Mouse (Mus musculus): ENCODE results near the gene Zbtb22. TPM values are rescaled to one million over a fixed set of nuclear protein-coding genes. Genes with fewer than 3 reads are reported as not detected.

Gene Zbtb22
- polyA plus RNA-seq, 1 experiment: 92.1 TPM

- H3K4me1 ChIP-seq (ENCODE audit: control insufficient read depth, insufficient read depth, low read length): peaks cover 2% of the 10 kb centered on the region; the same call in 1 of the 2 replicates
- peak; percentile 51 for DNase-seq
- TF ChIP-seq POLR2A (IDR thresholded peaks at IDR 0.05; ENCODE audit: borderline replicate concordance, extremely low read depth, low read depth, low read length) (no peak), CTCF (IDR thresholded peaks at IDR 0.05; ENCODE audit: insufficient read depth, low read length) (no peak)
- H3K4me3 ChIP-seq (replicated peaks; ENCODE audit: extremely low read depth, low read depth, low read length): peak overlapping the region; percentile 65
- under 1% methylated on average over 44 of the region's 44 CpGs for WGBS
Measured at GRCm38 (mm10) chr17:33908331-33909076, 7.2 kb upstream of the Zbtb22 start.

- peak; percentile 96 for DNase-seq
- Histone ChIP-seq H3K4me1 (ENCODE audit: control insufficient read depth, insufficient read depth, low read length) (peaks cover 2% of the 10 kb centered on the region; the same call in 1 of the 2 replicates), H3K4me3 (replicated peaks; ENCODE audit: extremely low read depth, low read depth, low read length) (peak within 1 kb of the TSS; percentile 86)
- under 1% methylated on average over 68 of the region's 68 CpGs for WGBS
- TF ChIP-seq POLR2A (IDR thresholded peaks at IDR 0.05; ENCODE audit: borderline replicate concordance, extremely low read depth, low read depth, low read length): peak; percentile 72; the same call in 1 of the 2 replicates
- TF ChIP-seq CTCF (IDR thresholded peaks at IDR 0.05; ENCODE audit: insufficient read depth, low read length): no peak
Measured at GRCm38 (mm10) chr17:33909077-33909868, 6.4 kb upstream of the Zbtb22 start, which contains the start of gene Daxx. TSS of gene Daxx (plus strand) at chr17:33909414.

GRCm38 (mm10) chr17:33909869-33910250 lies 5.8 kb upstream of the Zbtb22 start:
- peak; percentile 60 for DNase-seq
- TF ChIP-seq CTCF (IDR thresholded peaks at IDR 0.05; ENCODE audit: insufficient read depth, low read length) (no peak), POLR2A (IDR thresholded peaks at IDR 0.05; ENCODE audit: borderline replicate concordance, extremely low read depth, low read depth, low read length) (peak; percentile 71; the same call in 1 of the 2 replicates)
- WGBS: under 1% methylated on average over 14 of the region's 14 CpGs
- H3K4me3 ChIP-seq (replicated peaks; ENCODE audit: extremely low read depth, low read depth, low read length): peak overlapping the region; percentile 86
- H3K4me1 ChIP-seq (ENCODE audit: control insufficient read depth, insufficient read depth, low read length): peaks cover 2% of the 10 kb centered on the region; the same call in 1 of the 2 replicates

- DNase-seq: no peak
- no peak for TF ChIP-seq POLR2A (IDR thresholded peaks at IDR 0.05; ENCODE audit: borderline replicate concordance, extremely low read depth, low read depth, low read length)
- no peak for TF ChIP-seq CTCF (IDR thresholded peaks at IDR 0.05; ENCODE audit: insufficient read depth, low read length)
- WGBS: 35% methylated on average over 11 of the region's 11 CpGs
- Histone ChIP-seq H3K4me3 (replicated peaks; ENCODE audit: extremely low read depth, low read depth, low read length) (no peak overlapping the region), H3K4me1 (ENCODE audit: control insufficient read depth, insufficient read depth, low read length) (peaks cover 2% of the 10 kb centered on the region)
Measured at GRCm38 (mm10) chr17:33910346-33911051, 5.2 kb upstream of the Zbtb22 start.

- WGBS: 82% methylated on average over 31 of the region's 31 CpGs
- peaks cover 2% of the 10 kb centered on the region for H3K4me1 ChIP-seq (ENCODE audit: control insufficient read depth, insufficient read depth, low read length)
- TF ChIP-seq POLR2A (IDR thresholded peaks at IDR 0.05; ENCODE audit: borderline replicate concordance, extremely low read depth, low read depth, low read length): no peak
- H3K4me3 ChIP-seq (replicated peaks; ENCODE audit: extremely low read depth, low read depth, low read length): no peak overlapping the region
- DNase-seq: no peak
Measured at GRCm38 (mm10) chr17:33911052-33911812, 4.5 kb upstream of the Zbtb22 start.

- H3K4me3 ChIP-seq (replicated peaks; ENCODE audit: extremely low read depth, low read depth, low read length): no peak overlapping the region
- H3K4me1 ChIP-seq (ENCODE audit: control insufficient read depth, insufficient read depth, low read length): peaks cover 5% of the 10 kb centered on the region
- 86% methylated on average over 28 of the region's 28 CpGs for WGBS
- DNase-seq: no peak
- TF ChIP-seq POLR2A (IDR thresholded peaks at IDR 0.05; ENCODE audit: borderline replicate concordance, extremely low read depth, low read depth, low read length): no peak
- no peak for TF ChIP-seq CTCF (IDR thresholded peaks at IDR 0.05; ENCODE audit: insufficient read depth, low read length)
Measured at GRCm38 (mm10) chr17:33911813-33912414, 3.8 kb upstream of the Zbtb22 start.

- TF ChIP-seq POLR2A (IDR thresholded peaks at IDR 0.05; ENCODE audit: borderline replicate concordance, extremely low read depth, low read depth, low read length): no peak
- TF ChIP-seq CTCF (IDR thresholded peaks at IDR 0.05; ENCODE audit: insufficient read depth, low read length): no peak
- DNase-seq: no peak
- no peak overlapping the region for H3K4me3 ChIP-seq (replicated peaks; ENCODE audit: extremely low read depth, low read depth, low read length)
- peaks cover 6% of the 10 kb centered on the region for H3K4me1 ChIP-seq (ENCODE audit: control insufficient read depth, insufficient read depth, low read length)
- WGBS: 88% methylated on average over 10 of the region's 10 CpGs
Measured at GRCm38 (mm10) chr17:33913264-33913663, 2.4 kb upstream of the Zbtb22 start.

- WGBS: 93% methylated on average over 8 of the region's 8 CpGs
Measured at GRCm38 (mm10) chr17:33913905-33914304, 1.8 kb upstream of the Zbtb22 start.

More at GRCm38 (mm10) chr17:33913905-33914304, 1.8 kb upstream of the Zbtb22 start:
- TF ChIP-seq CTCF (IDR thresholded peaks at IDR 0.05; ENCODE audit: insufficient read depth, low read length) (no peak), POLR2A (IDR thresholded peaks at IDR 0.05; ENCODE audit: borderline replicate concordance, extremely low read depth, low read depth, low read length) (no peak)
- DNase-seq: no peak
- Histone ChIP-seq H3K4me3 (replicated peaks; ENCODE audit: extremely low read depth, low read depth, low read length) (no peak overlapping the region), H3K4me1 (ENCODE audit: control insufficient read depth, insufficient read depth, low read length) (peaks cover 5% of the 10 kb centered on the region)
